In the genomic region with DNA sequence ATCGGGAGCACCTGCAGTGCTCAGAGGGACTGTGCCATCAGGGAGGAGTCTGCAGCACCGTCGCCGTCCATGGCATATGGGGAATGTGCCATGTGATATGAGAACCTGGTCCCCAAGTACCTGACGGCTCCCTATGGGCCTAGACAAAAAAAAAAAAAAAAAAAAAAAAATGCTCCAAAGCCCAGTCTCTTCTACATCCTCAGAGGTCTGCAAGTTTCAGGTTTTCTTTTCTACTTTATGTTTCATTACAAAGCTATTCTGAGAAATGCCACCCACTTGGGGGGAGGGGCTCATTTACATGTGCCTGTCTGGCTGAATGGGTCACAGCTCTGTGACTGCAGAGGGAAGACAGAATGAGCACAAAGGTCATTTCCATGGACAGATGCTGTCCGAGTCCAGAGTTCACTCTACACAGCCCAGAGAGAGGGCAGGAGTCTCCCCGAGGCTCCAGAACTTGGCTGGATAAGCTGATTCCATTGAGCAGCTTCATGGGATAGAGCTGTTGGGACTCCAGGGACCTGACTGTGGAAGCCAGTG, we compare ENCODE assay signal across 16 mouse cellular contexts.
DNase-seq lines count a peak whose midpoint lies in the region; ATAC-seq lines count a peak whose summit lies in the region.
"Had no signal": no experiment of that assay in that cellular context is flagged by ENCODE, and none has a peak within 500 bp of the region (broad histone marks: within the 10 kb centered on the region; RNA-seq: fewer than 3 reads in every experiment).

No protein-coding gene starts in this region.

- H3K9ac ChIP-seq in hindbrain, embryonic 11.5 days (ENCODE audit: low read depth, low read length): no peak overlapping the region
- no peak overlapping the region for H3K9ac ChIP-seq in hindbrain, embryonic 14.5 days
- H3K9ac ChIP-seq: embryonic facial prominence, embryonic 15.5 days; forebrain, embryonic 13.5 days; heart, embryonic 13.5 days had no signal

- no peak for ATAC-seq in hindbrain, embryonic 11.5 days (ENCODE audit: low FRiP score)
- ATAC-seq in hindbrain, embryonic 14.5 days (ENCODE audit: low FRiP score): no peak
- ATAC-seq: forebrain, embryonic 13.5 days had no signal

- 59% methylated on average over 7 of the region's 7 CpGs for WGBS in hindbrain, embryonic 11.5 days
- WGBS in hindbrain, embryonic 14.5 days: 52% methylated on average over 7 of the region's 7 CpGs
- 67% methylated on average over 7 of the region's 7 CpGs for WGBS in large intestine, adult 2 months

- H3K4me3 ChIP-seq in hindbrain, embryonic 11.5 days (ENCODE audit: low read depth, low read length): no peak overlapping the region
- H3K4me3 ChIP-seq in hindbrain, embryonic 14.5 days (replicated peaks; ENCODE audit: low read length): no peak overlapping the region
- H3K4me3 ChIP-seq: embryonic facial prominence, embryonic 15.5 days; forebrain, embryonic 13.5 days; heart, embryonic 13.5 days; limb, embryonic 10.5 days had no signal

- H3K27ac ChIP-seq in hindbrain, embryonic 11.5 days (ENCODE audit: low read depth, low read length): peak overlapping the region; percentile 36; the same call in 1 of the 2 replicates
- no peak overlapping the region for H3K27ac ChIP-seq in hindbrain, embryonic 14.5 days
- H3K27ac ChIP-seq: embryonic facial prominence, embryonic 15.5 days; forebrain, embryonic 13.5 days; heart, embryonic 13.5 days; limb, embryonic 10.5 days had no signal

- H3K4me2 ChIP-seq in hindbrain, embryonic 11.5 days (replicated peaks; ENCODE audit: low read depth, low read length): no peak overlapping the region
- no peak overlapping the region for H3K4me2 ChIP-seq in hindbrain, embryonic 14.5 days (replicated peaks)
- H3K4me2 ChIP-seq: embryonic facial prominence, embryonic 15.5 days; forebrain, embryonic 13.5 days; heart, embryonic 13.5 days had no signal

- DNase-seq in hindbrain, embryonic 11.5 days (ENCODE audit: low spot score): no peak
- DNase-seq in hindbrain, embryonic 14.5 days (ENCODE audit: low spot score): no peak
- DNase-seq in kidney, adult 8-10 months: peak; percentile 82 to 89
- peak; percentile 25 for DNase-seq in large intestine, adult 2 months (ENCODE audit: low read depth, low spot score)
- peak; percentile 73 for DNase-seq in yolk sac, embryonic 10.5 days (ENCODE audit: low spot score)
- no peak for DNase-seq in left cerebral cortex, adult 8-10 months (ENCODE audit: low spot score in 2 of 2)
- DNase-seq in layer of hippocampus, adult 18-20 months (ENCODE audit: low spot score in 2 of 2): no peak
- DNase-seq in B cell, adult 2 months: no peak
- DNase-seq: cerebellum, adult 9-11 months; gastrocnemius, postnatal 36 days; spleen, adult 18-20 months; thymus, adult 2 months had no signal

- H3K9me3 ChIP-seq in hindbrain, embryonic 11.5 days (ENCODE audit: control insufficient read depth, low read length): no peaks in the 10 kb centered on the region
- H3K9me3 ChIP-seq in hindbrain, embryonic 14.5 days (ENCODE audit: control insufficient read depth, low read length): no peaks in the 10 kb centered on the region
- H3K9me3 ChIP-seq: embryonic facial prominence, embryonic 15.5 days; forebrain, embryonic 13.5 days; heart, embryonic 13.5 days; limb, embryonic 10.5 days had no signal

- H3K36me3 ChIP-seq in hindbrain, embryonic 11.5 days (ENCODE audit: control insufficient read depth, insufficient read depth, low read length): no peaks in the 10 kb centered on the region
- no peaks in the 10 kb centered on the region for H3K36me3 ChIP-seq in hindbrain, embryonic 14.5 days (replicated peaks; ENCODE audit: control insufficient read depth, insufficient read depth)
- H3K36me3 ChIP-seq: embryonic facial prominence, embryonic 15.5 days; heart, embryonic 13.5 days; limb, embryonic 10.5 days had no signal

- no peaks in the 10 kb centered on the region for H3K27me3 ChIP-seq in hindbrain, embryonic 11.5 days (ENCODE audit: control insufficient read depth, insufficient read depth, low read length)
- no peaks in the 10 kb centered on the region for H3K27me3 ChIP-seq in hindbrain, embryonic 14.5 days (ENCODE audit: control insufficient read depth, insufficient read depth, low read length)
- H3K27me3 ChIP-seq: embryonic facial prominence, embryonic 15.5 days; forebrain, embryonic 13.5 days; heart, embryonic 13.5 days had no signal

- no peaks in the 10 kb centered on the region for H3K4me1 ChIP-seq in hindbrain, embryonic 11.5 days (replicated peaks; ENCODE audit: control insufficient read depth, insufficient read depth, low read length)
- no peaks in the 10 kb centered on the region; the same call in 1 of the 2 replicates for H3K4me1 ChIP-seq in hindbrain, embryonic 14.5 days (replicated peaks; ENCODE audit: control insufficient read depth, insufficient read depth, low read length)

Comparison
In these comparisons a context has a peak if more than half of its experiments do, and no peak if none do; other contexts are left out.
1. DNase-seq: peak in kidney, adult 8-10 months (2 of 2), large intestine, adult 2 months (single experiment) and yolk sac, embryonic 10.5 days (single experiment); none in hindbrain, embryonic 11.5 days (single experiment), hindbrain, embryonic 14.5 days (single experiment), left cerebral cortex, adult 8-10 months (0 of 2), layer of hippocampus, adult 18-20 months (0 of 2) and B cell, adult 2 months (0 of 2).